Mouse (Mus musculus) hindbrain, embryonic 14.5 days (tissue): ENCODE data around the gene Aggf1. TPM values are rescaled to one million over a fixed set of nuclear protein-coding genes. Genes with fewer than 3 reads are reported as not detected.

Source experiments
- ATAC-seq: fragments of 200-750 bp; cut with Nextera tagmentation; 2 replicates; pipeline ENCODE4 v1.8.0; 2017; ENCODE audit warnings: moderate number of reproducible peaks, mild to moderate bottlenecking, moderate TSS enrichment, moderate library complexity; ENCODE audit not compliant: low FRiP score
- DNase-seq: peaks from one replicate; pipeline ENCODE4 v3.0.0-alpha.2; 2015; ENCODE audit warnings: low spot score
- H3K27ac ChIP-seq: fragments of 300-500 bp; sonication (generic); 2 replicates; pipeline ENCODE4 v1.5.1; 2014; ENCODE audit warnings: mild to moderate bottlenecking, moderate library complexity
- H3K27me3 ChIP-seq: fragments of 300-500 bp; sonication (generic); 2 replicates; pipeline ENCODE4 v1.6.1; 2014; ENCODE audit warnings: mild to moderate bottlenecking, low read length, mixed read lengths; ENCODE audit not compliant: control insufficient read depth, insufficient read depth
- H3K36me3 ChIP-seq: fragments of 300-500 bp; sonication (generic); replicated peaks from 2 replicates; pipeline ENCODE4 v1.6.1; 2014; ENCODE audit not compliant: control insufficient read depth, insufficient read depth
- H3K4me1 ChIP-seq: fragments of 300-500 bp; sonication (generic); replicated peaks from 2 replicates; pipeline ENCODE4 v1.6.1; 2014; ENCODE audit warnings: antibody characterized with exemption, low read length, mixed read lengths; ENCODE audit not compliant: control insufficient read depth, insufficient read depth
- H3K4me2 ChIP-seq: fragments of 300-500 bp; sonication (generic); replicated peaks from 2 replicates; pipeline ENCODE4 v1.6.1; 2014; ENCODE audit warnings: mild to moderate bottlenecking, moderate library complexity
- H3K4me3 ChIP-seq: fragments of 300-500 bp; sonication (generic); replicated peaks from 2 replicates; pipeline ENCODE4 v1.5.1; 2014; ENCODE audit warnings: mild to moderate bottlenecking, low read length
- H3K9ac ChIP-seq: fragments of 300-500 bp; sonication (generic); 2 replicates; pipeline ENCODE4 v1.6.1; 2014
- H3K9me3 ChIP-seq: fragments of 300-500 bp; sonication (generic); 2 replicates; pipeline ENCODE4 v1.6.1; 2016; ENCODE audit warnings: low read length; ENCODE audit not compliant: control insufficient read depth
- WGBS: fragments of 180-500 bp; shearing (Covaris S2); extraction: QIAGEN DNeasy Blood & Tissue Kit; methylation state at CpG from one replicate; pipeline ENCODE4 v1.1.7; 2014; 5-methylcytosine and 5-hydroxymethylcytosine counted together
- polyA plus RNA-seq: library from polyadenylated mRNA; unstranded; fragments of >200 nt; fragmentation: Nextera tagmentation; extraction: Ambion mirVana; gene quantifications from 2 replicates; pipeline ENCODE4 v1.2.1, GENCODE M21; 2014

Aggf1 gene
- polyA plus RNA-seq, 1 experiment from 2014 or later: 34.6 TPM

DNA sequence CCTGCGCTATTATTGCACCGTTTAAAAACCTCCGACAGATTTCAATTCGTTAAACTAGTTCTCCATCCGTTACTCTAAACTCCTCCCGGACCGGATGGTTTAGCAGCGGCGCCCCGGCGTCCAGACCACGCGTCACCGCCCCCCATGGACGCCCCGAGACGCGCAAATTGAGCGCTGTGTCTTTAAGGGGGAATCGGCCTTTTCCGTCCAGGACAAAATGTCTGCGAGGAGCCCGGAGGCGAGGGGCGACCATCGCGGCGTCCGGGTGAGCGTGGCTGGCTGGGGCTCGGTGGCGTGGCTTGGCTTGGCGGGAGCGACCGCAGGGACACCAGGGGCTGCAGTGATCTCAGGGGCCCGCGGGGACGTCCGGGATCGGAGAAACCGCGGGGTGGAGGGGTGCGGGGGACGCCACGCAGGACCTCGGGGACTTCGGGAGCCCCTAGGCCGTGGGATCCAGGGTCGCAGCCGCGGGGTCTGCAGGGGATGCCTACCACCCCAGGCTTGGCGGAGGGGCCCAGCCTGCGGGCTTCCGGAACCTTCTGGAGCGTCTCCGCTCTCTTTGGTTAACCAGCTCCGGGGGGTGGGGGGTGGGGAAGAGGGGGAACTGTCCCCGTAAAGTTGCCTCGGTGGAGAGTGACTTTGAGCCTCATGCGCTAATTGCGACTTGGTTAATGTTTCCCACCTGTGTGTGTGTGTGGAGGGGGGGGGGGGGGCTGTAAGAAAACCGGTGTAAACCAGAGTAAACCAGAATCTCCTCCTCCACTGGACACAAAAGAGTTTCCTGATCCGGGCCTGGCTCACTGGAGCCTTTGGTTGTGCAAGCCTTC, 49.9 kb downstream of the Aggf1 start:
- peak overlapping the region; percentile 94 for H3K27ac ChIP-seq
- DNase-seq (peak; percentile 76), ATAC-seq (peak; percentile 69)
- H3K4me1 ChIP-seq: peaks cover 32% of the 10 kb centered on the region
- peak overlapping the region; percentile 94 for H3K9ac ChIP-seq
- no peaks in the 10 kb centered on the region for H3K9me3 ChIP-seq
- H3K4me2 ChIP-seq: peak overlapping the region; percentile 75
- H3K27me3 ChIP-seq: no peaks in the 10 kb centered on the region
- 0% methylated on average over 58 of the region's 63 CpGs for WGBS
- no peaks in the 10 kb centered on the region for H3K36me3 ChIP-seq
- peak overlapping the region; percentile 88 for H3K4me3 ChIP-seq

DNA sequence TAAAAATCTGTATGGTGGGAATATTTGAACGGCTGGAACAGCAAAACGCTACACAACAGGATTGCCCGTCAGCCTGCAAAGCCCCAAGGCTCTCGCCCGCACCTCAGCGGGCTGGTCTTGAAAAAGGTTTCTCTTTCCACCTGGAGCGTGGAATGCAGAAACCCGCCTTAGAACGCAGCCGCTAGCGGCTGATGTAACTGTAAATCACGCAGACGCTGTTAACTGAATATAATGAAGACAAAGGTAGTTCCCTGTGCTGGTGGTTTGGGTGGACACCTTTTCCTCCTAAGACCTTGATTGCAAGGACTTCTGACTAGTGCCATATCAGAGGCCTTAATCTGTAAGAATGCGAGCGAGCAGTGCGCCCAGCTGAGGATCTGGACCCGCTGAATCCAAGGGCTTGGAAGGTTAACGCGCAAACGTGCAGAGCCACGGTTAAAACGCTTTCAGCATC, 50.5 kb downstream of the Aggf1 start:
- peaks cover 32% of the 10 kb centered on the region for H3K4me1 ChIP-seq
- H3K9ac ChIP-seq: peak overlapping the region; percentile 94
- ATAC-seq: peak; percentile 26
- no peaks in the 10 kb centered on the region for H3K36me3 ChIP-seq
- WGBS: under 1% methylated on average over 22 of the region's 22 CpGs
- peak overlapping the region; percentile 94 for H3K27ac ChIP-seq
- H3K4me2 ChIP-seq: peak overlapping the region; percentile 75
- H3K4me3 ChIP-seq: peak overlapping the region; percentile 88
- H3K27me3 ChIP-seq: no peaks in the 10 kb centered on the region
- DNase-seq: peak; percentile 68
- H3K9me3 ChIP-seq: no peaks in the 10 kb centered on the region

DNA sequence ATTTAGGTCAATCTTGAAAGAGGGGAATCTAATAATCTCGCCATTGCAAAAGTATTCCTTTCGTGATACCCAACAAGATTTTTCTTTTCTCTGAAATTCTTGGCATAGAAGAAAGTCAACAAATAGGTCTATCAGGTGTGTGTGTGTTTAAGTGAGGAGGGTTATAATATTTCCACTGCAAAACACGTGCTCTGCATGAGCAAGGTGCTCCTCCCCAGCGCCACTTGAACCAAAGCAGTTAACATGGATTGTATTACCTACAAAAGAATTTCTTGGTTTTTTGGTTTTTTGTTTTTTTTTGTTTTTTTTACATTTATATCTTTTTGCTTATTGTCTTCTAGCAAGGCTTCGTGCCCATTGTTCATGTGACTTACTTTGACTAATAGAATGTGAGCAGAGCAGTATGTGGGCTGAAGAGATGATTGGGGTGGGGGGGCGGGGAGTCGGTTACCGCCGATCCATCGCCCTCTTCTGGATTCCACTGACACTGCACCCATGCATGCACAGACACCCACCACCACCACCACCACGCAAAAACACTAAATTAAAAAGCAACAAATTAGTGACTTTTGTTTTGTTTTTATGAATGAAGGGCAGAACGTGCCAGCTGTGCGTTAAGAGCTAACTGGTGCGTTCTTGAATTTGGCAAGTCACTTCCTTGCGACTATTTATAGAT, 51.1 kb downstream of the Aggf1 start:
- peak; percentile 80 for DNase-seq

DNA sequence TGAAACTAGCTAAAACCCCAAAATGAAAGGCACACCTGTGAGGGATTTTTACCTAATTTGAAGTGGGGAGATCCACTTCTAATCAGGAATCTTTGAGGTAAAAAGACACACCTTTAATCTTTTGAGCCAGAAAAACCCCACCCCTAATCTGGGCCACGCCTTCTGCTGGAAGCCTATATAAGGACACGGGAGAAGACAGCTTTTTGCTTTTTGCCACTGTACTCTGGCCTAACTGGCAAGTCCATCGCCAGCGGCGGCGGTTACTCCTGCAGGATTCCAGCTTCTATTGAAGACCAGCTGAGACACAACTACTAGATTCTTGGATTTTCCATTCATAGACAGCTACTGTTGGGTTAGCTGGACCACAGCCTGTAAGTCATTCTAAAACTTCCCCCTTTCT, 51.8 kb downstream of the Aggf1 start, which contains the start of gene Zbed3:
TSS of gene Zbed3 (plus strand) at position 213 of the 400 bp plus-strand sequence.
- Histone ChIP-seq H3K4me1 (peaks cover 25% of the 10 kb centered on the region), H3K4me3 (peak within 1 kb of the TSS; percentile 88), H3K27ac (peak within 1 kb of the TSS; percentile 94), H3K9ac (peak within 1 kb of the TSS; percentile 94), H3K27me3 (no peaks in the 10 kb centered on the region), H3K36me3 (no peaks in the 10 kb centered on the region), H3K4me2 (peak within 1 kb of the TSS; percentile 75), H3K9me3 (no peaks in the 10 kb centered on the region)
- DNase-seq (no peak), ATAC-seq (no peak)
- WGBS: 92% methylated on average over 6 of the region's 6 CpGs

More for the DNA sequence above, 51.1 kb downstream of the Aggf1 start:
- ATAC-seq: peak; percentile 79
- Histone ChIP-seq H3K4me1 (peaks cover 31% of the 10 kb centered on the region), H3K27me3 (no peaks in the 10 kb centered on the region), H3K9ac (peak overlapping the region; percentile 94), H3K4me3 (peak overlapping the region; percentile 88), H3K36me3 (no peaks in the 10 kb centered on the region), H3K27ac (peak overlapping the region; percentile 94), H3K9me3 (no peaks in the 10 kb centered on the region), H3K4me2 (peak overlapping the region; percentile 75)
- WGBS: 24% methylated on average over 15 of the region's 15 CpGs

DNA sequence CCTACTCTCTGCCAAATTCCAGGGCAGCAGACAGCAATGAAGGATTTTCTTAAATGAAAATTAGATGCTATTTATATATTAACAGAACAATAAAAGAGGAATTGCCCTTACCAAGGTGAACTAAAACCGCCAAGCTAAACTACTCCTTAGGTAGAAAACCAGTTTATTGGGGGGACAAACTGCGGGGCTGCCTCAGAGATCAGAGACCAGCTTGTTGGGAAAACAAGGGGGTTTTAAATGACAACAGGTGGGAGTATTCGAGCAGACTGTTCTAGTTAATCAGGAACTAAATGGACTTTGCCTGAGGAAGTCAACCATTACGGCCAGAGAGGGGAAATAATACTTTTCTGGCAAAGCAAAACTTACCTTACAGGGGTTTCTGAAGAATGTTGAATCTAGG, 54.7 kb downstream of the Aggf1 start:
- 50% methylated on average over 4 of the region's 4 CpGs for WGBS
- Histone ChIP-seq H3K9me3 (no peaks in the 10 kb centered on the region), H3K36me3 (no peaks in the 10 kb centered on the region), H3K27me3 (no peaks in the 10 kb centered on the region), H3K4me2 (no peak overlapping the region), H3K9ac (no peak overlapping the region), H3K27ac (no peak overlapping the region), H3K4me1 (no peaks in the 10 kb centered on the region), H3K4me3 (no peak overlapping the region)
- DNase-seq: no peak
- no peak for ATAC-seq

DNA sequence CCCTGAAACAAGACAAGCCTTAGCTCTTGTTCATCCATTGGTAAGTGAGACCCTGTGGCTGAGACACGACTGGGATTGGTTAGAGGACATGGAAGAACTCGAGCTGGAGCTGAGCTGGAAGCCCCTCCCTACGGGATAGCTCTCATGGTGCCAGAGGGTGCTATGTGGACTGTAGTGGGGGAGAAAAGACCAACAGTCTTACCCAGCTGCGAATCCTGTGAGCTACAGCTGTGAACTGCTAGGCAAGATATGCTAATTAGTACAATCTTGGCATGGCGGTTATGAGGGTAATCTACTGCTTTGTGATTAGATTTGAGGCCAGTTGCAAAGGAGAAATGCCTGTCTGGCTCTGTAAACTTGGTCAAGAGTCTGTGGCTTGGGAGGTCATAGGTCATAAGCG, 56.0 kb downstream of the Aggf1 start:
- Histone ChIP-seq H3K4me2 (no peak overlapping the region), H3K9ac (no peak overlapping the region), H3K36me3 (no peaks in the 10 kb centered on the region), H3K4me3 (no peak overlapping the region), H3K27ac (no peak overlapping the region), H3K9me3 (no peaks in the 10 kb centered on the region), H3K4me1 (no peaks in the 10 kb centered on the region), H3K27me3 (no peaks in the 10 kb centered on the region)
- DNase-seq (no peak), ATAC-seq (no peak)
- 76% methylated on average over 6 of the region's 6 CpGs for WGBS

DNA sequence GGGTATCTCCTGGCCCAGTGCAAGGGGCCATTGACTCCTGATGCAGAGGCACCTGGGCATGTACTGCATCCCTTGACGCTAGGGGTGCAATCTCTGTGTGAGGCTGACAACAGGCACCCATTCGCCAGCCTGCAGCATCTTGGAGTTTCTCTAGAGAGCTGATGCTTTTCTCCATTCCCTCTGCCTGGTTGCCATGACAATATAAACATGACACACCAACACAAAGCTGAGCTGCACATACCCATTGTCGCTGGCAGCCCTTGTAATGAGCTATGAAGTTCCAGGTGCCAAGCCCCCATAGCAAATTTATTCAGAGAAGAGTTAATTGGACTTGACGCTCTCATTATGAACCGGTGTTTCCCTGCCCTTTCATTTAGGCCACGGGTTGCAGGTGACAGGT, 63.1 kb downstream of the Aggf1 start:
- no peak overlapping the region for H3K9ac ChIP-seq
- H3K27ac ChIP-seq: no peak overlapping the region
- H3K4me2 ChIP-seq: no peak overlapping the region
- WGBS: 60% methylated on average over 6 of the region's 6 CpGs
- no peaks in the 10 kb centered on the region for H3K4me1 ChIP-seq
- H3K9me3 ChIP-seq: no peaks in the 10 kb centered on the region
- H3K4me3 ChIP-seq: no peak overlapping the region
- ATAC-seq (no peak), DNase-seq (no peak)
- no peaks in the 10 kb centered on the region for H3K27me3 ChIP-seq
- H3K36me3 ChIP-seq: no peaks in the 10 kb centered on the region

DNA sequence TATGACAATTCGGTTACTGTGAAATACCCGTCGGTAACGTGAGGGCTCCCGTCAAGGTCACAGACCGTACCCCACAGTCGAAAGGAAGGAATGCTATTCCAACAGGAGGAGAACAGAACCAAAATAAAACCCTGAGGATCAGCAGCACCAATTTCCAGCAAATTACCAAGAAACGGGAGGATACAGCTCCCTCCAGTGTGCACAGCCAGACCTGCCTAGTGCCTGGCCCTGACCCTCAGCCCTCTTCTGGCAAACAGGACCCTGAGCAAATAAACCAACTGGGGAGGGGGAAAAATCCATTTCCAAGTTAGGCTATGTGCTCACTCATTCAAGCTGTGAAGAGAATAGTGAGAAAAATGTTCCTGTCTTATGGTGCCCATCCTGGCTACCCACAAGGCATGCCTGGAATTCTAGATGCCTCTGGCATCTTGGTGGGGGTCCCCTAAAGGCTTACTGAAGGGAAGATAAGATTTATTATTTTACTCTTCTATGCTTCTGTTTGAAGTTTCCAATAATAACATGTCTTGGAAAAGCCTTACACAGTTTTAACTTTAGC, 68.0 kb downstream of the Aggf1 start:
- Histone ChIP-seq H3K27ac (no peak overlapping the region), H3K4me2 (no peak overlapping the region)
- ATAC-seq: no peak

DNA sequence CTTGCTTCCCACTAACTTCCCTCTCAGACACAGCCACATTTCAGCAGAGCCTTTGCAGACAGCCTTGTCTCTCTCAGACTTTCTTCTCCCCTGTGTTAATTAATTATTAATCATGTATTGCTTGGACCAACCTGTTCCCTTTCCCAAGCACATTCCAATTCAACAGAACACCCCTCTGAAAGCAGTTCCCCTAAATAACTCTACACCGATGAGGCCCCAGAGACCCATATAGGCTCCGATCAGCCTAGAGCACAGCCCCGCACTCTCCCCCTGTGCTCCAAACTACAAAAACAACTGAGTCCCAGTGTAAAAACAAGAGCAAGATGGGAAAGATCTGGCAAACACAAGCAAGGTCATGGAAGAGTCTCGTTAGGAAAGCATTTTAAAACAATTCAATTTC, 68.6 kb downstream of the Aggf1 start:
- no peaks in the 10 kb centered on the region for H3K36me3 ChIP-seq
- ATAC-seq: no peak

More for the DNA sequence above, 68.0 kb downstream of the Aggf1 start:
- 76% methylated on average over 8 of the region's 8 CpGs for WGBS
- Histone ChIP-seq H3K9me3 (no peaks in the 10 kb centered on the region), H3K4me1 (no peaks in the 10 kb centered on the region), H3K27me3 (no peaks in the 10 kb centered on the region), H3K4me3 (no peak overlapping the region), H3K9ac (no peak overlapping the region), H3K36me3 (no peaks in the 10 kb centered on the region)
- no peak for DNase-seq

More for the DNA sequence above, 68.6 kb downstream of the Aggf1 start:
- WGBS: 70% methylated on average over 4 of the region's 4 CpGs
- Histone ChIP-seq H3K9me3 (no peaks in the 10 kb centered on the region), H3K4me2 (no peak overlapping the region), H3K9ac (no peak overlapping the region), H3K27ac (no peak overlapping the region), H3K4me3 (no peak overlapping the region), H3K27me3 (no peaks in the 10 kb centered on the region), H3K4me1 (no peaks in the 10 kb centered on the region)
- no peak for DNase-seq
